Mouse (Mus musculus) embryonic fibroblast, embryonic 13.5 days (primary cell): ENCODE data around the gene Cutal.
"Not testable (repeated sequence)": the region's sequence is repeated elsewhere in the genome, so short reads cannot be mapped to it uniquely, and the experiment has no call there.

Experiments
- CTCF ChIP-seq: IDR thresholded peaks from 2 replicates; pipeline ENCODE4 v1.5.1; 2011; ENCODE audit warnings: mild to moderate bottlenecking, control low read depth, low read length, moderate library complexity, borderline replicate concordance; ENCODE audit not compliant: insufficient read depth
- POLR2A ChIP-seq: IDR thresholded peaks from 2 replicates; pipeline ENCODE4 v1.6.1; 2011; ENCODE audit warnings: low read depth, mild to moderate bottlenecking, control low read depth, low read length, moderate library complexity

DNA sequence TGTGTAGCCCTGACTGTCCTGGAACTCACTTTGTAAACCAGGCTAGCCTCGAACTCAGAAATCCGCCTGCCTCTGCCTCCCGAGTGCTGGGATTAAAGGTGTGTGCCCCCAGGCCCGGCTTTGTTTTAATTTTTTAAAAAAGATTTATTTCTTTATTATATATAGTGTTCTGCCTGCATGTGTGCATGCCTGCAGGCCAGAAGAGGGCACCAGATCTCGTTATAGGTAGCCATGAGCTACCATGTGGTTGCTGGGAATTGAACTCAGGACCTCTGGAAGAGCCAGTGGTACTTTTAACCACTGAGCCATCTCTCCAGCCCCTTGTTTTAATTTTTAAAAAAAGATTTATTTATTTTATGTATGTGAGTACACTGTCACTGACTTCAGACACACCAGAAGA lies 34.1 kb upstream of the Cutal start:
- TF ChIP-seq CTCF, result peak; percentile 28; the same call in 1 of the 2 replicates
- not testable (repeated sequence) for TF ChIP-seq POLR2A
